Mouse (Mus musculus): ENCODE results near the gene Sigirr. TPM values are rescaled to one million over a fixed set of nuclear protein-coding genes. Genes with fewer than 3 reads are reported as not detected.

The Sigirr gene
- 7.4 and 8.5 TPM in 2 replicates for polyA plus RNA-seq (2015; fragmentation: Nextera tagmentation; extraction: Ambion mirVana)

DNA sequence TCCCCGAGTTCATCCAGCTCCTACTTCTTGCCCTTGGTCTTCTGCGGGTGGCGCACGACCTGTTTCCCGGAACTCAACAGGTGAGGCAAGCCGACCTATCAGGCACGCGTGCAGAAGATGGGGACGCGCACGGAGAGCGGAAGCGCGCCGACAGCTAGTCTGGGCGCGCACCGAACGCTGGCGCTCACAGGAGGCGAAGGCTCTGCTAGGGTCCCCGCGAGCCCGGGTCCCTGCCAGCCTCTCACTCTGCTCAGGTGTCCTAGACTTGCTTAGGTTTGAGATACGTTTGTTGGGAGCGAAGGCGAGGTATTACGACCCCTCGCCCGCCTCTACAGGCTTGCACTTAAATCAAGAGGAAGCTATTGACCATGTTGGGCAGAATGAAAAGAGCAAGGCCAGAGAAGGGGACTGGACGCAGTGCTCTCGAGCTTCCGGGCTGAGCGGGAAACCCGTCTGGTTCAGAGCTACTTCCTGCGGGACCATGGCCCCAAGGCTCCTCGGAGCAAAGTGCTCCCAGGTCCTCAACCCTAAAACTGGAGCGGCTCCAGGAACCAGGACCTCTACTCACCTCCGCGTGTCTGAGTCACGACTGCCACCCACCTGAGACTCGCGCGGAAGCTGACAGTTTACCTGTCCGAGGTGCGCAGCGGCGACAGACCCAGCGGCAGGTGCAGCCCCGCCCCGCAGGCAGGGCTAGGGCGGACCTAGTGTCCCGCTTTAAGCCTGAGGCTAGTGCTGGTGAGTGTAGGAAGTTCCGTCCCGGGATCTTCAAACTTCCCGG is at the start of gene Sigirr:
Sigirr (minus strand) TSS at position 662 of the 781 bp plus-strand sequence.
- peaks cover 7% of the 10 kb centered on the region for H3K27me3 ChIP-seq (ENCODE audit: control insufficient read depth, insufficient read depth, low read length)
- peak within 1 kb of the TSS; percentile 56 for H3K4me3 ChIP-seq (ENCODE audit: low read length)
- H3K4me1 ChIP-seq (ENCODE audit: control insufficient read depth, insufficient read depth, low read length): peaks cover 7% of the 10 kb centered on the region
- no peaks in the 10 kb centered on the region for H3K9me3 ChIP-seq (replicated peaks; ENCODE audit: control insufficient read depth, low read length)
- H3K9ac ChIP-seq (ENCODE audit: low read length): peak within 1 kb of the TSS; percentile 61
- peak within 1 kb of the TSS; percentile 77 for H3K4me2 ChIP-seq (ENCODE audit: low read depth, low read length)
- 0 out of 2 replicates have a peak, but pooled peaks have one; percentile 5 for ATAC-seq (replicated peaks; ENCODE audit: extremely low read depth, insufficient read depth, low FRiP score)
- H3K27ac ChIP-seq (ENCODE audit: low read length): no peak within 1 kb of the TSS
- 1% methylated on average over 56 of the region's 56 CpGs for WGBS
- no peaks in the 10 kb centered on the region for H3K36me3 ChIP-seq (ENCODE audit: control insufficient read depth, insufficient read depth)

DNA sequence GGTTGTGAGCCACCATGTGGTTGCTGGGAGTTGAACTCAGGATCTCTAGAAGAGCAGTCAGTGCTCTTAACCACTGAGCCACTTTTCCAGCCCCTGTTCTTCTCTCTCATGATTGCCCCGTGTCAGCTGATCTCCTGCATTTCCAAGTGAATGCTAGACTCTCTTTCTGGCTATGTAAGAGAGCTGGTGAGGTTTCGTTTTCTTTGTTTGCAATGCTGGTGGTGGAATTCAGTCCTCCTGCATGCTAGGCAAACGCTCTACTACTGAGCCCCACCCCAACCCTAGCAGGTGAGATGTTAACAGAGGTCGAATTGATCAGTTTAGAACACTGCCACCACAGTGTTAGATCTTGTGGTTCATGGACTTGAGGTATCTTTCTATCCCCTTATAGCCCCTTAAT is 48.3 kb upstream of the Sigirr start:
- Histone ChIP-seq H3K27me3 (ENCODE audit: control insufficient read depth, insufficient read depth, low read length) (no peaks in the 10 kb centered on the region), H3K27ac (ENCODE audit: low read length) (no peak overlapping the region), H3K4me1 (ENCODE audit: control insufficient read depth, insufficient read depth, low read length) (no peaks in the 10 kb centered on the region), H3K4me2 (ENCODE audit: low read depth, low read length) (no peak overlapping the region), H3K9ac (ENCODE audit: low read length) (no peak overlapping the region), H3K4me3 (ENCODE audit: low read length) (no peak overlapping the region), H3K9me3 (replicated peaks; ENCODE audit: control insufficient read depth, low read length) (no peaks in the 10 kb centered on the region), H3K36me3 (ENCODE audit: control insufficient read depth, insufficient read depth) (peaks cover 13% of the 10 kb centered on the region)
- ATAC-seq (replicated peaks; ENCODE audit: extremely low read depth, insufficient read depth, low FRiP score): no peak
- WGBS: 74% methylated on average over 4 of the region's 4 CpGs

DNA sequence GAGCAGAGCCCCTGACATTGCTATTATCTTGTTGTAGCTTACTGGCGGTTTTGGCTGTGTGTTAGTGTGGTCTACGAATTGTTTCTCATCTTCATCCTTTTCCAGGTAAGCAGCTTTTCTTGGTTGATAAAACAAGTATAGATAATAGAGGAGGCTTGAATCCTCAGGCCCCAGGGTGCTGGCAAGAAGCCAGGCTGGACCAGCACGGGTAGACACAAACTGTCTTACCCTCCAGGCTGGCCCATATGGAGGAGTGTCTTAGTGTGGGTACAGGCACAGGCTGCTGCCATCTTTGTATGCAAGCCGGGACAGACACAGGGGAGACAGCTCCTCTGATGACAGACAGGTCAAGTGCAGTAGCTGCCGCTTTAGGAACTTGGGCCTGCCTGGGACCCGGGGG is 46.7 kb upstream of the Sigirr start:
- no peaks in the 10 kb centered on the region for H3K27me3 ChIP-seq (ENCODE audit: control insufficient read depth, insufficient read depth, low read length)
- WGBS: 65% methylated on average over 6 of the region's 6 CpGs
- H3K27ac ChIP-seq (ENCODE audit: low read length): no peak overlapping the region
- no peaks in the 10 kb centered on the region for H3K9me3 ChIP-seq (replicated peaks; ENCODE audit: control insufficient read depth, low read length)
- H3K4me2 ChIP-seq (ENCODE audit: low read depth, low read length): no peak overlapping the region
- H3K36me3 ChIP-seq (ENCODE audit: control insufficient read depth, insufficient read depth): peaks cover 10% of the 10 kb centered on the region
- H3K4me3 ChIP-seq (ENCODE audit: low read length): no peak overlapping the region
- H3K9ac ChIP-seq (ENCODE audit: low read length): no peak overlapping the region
- ATAC-seq (replicated peaks; ENCODE audit: extremely low read depth, insufficient read depth, low FRiP score): no peak
- no peaks in the 10 kb centered on the region for H3K4me1 ChIP-seq (ENCODE audit: control insufficient read depth, insufficient read depth, low read length)

DNA sequence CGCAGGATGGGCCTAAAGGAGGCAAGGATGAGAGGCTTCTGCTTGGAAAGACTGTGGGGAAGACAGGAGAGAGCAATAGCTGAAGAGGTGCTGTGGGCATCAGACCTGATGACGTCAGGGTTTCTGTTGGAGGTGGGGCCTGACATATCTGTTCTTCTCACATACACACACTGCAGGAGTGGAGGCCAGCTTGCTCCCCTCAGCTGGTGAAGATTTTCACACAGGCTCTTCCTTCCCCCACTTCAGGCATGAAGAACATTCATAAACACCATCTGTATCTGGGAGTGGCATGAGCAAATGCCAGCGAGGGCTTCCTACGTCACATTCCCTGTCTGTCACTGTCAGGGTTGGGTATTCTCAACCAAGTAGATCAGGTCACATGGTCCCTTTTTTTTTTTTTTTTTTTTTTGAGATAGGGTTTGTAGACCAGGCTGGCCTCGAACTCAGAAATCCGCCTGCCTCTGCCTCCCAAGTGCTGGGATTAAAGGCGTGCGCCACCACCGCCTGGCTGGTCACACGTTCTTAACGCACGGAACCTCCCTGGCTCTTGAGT is 45.7 kb upstream of the Sigirr start:
- Histone ChIP-seq H3K27ac (ENCODE audit: low read length) (no peak overlapping the region), H3K4me1 (ENCODE audit: control insufficient read depth, insufficient read depth, low read length) (no peaks in the 10 kb centered on the region), H3K36me3 (ENCODE audit: control insufficient read depth, insufficient read depth) (peaks cover 10% of the 10 kb centered on the region), H3K9me3 (replicated peaks; ENCODE audit: control insufficient read depth, low read length) (no peaks in the 10 kb centered on the region), H3K9ac (ENCODE audit: low read length) (no peak overlapping the region), H3K4me3 (ENCODE audit: low read length) (no peak overlapping the region), H3K27me3 (ENCODE audit: control insufficient read depth, insufficient read depth, low read length) (no peaks in the 10 kb centered on the region), H3K4me2 (ENCODE audit: low read depth, low read length) (no peak overlapping the region)
- no peak for ATAC-seq (replicated peaks; ENCODE audit: extremely low read depth, insufficient read depth, low FRiP score)
- 88% methylated on average over 12 of the region's 12 CpGs for WGBS

DNA sequence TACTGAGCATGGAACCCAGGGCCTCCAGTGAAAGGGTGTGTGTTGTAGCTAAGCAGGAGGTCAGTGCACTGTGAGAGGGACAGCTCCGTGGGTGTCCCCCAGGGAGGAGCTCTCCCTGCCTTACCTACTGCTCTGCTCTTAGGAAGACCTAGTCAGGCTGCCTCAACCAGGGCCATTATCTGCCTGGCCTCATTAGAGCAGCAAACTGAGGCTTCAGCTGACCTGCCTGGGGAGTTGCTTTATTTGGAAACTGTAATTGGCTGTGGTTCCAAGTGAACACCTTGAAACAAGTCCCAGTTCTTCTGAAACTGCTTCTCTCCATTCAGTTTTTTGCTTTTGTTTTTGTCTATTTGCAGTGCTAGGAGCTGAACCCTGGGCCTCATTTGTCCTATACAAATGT is 45.0 kb upstream of the Sigirr start:
- no peak for ATAC-seq (replicated peaks; ENCODE audit: extremely low read depth, insufficient read depth, low FRiP score)
- H3K36me3 ChIP-seq (ENCODE audit: control insufficient read depth, insufficient read depth): peaks cover 8% of the 10 kb centered on the region
- H3K27ac ChIP-seq (ENCODE audit: low read length): no peak overlapping the region
- H3K4me1 ChIP-seq (ENCODE audit: control insufficient read depth, insufficient read depth, low read length): no peaks in the 10 kb centered on the region
- H3K9me3 ChIP-seq (replicated peaks; ENCODE audit: control insufficient read depth, low read length): no peaks in the 10 kb centered on the region
- 59% methylated on average over 1 of the region's 1 CpGs for WGBS
- H3K27me3 ChIP-seq (ENCODE audit: control insufficient read depth, insufficient read depth, low read length): no peaks in the 10 kb centered on the region
- H3K9ac ChIP-seq (ENCODE audit: low read length): no peak overlapping the region
- no peak overlapping the region for H3K4me2 ChIP-seq (ENCODE audit: low read depth, low read length)
- H3K4me3 ChIP-seq (ENCODE audit: low read length): no peak overlapping the region

DNA sequence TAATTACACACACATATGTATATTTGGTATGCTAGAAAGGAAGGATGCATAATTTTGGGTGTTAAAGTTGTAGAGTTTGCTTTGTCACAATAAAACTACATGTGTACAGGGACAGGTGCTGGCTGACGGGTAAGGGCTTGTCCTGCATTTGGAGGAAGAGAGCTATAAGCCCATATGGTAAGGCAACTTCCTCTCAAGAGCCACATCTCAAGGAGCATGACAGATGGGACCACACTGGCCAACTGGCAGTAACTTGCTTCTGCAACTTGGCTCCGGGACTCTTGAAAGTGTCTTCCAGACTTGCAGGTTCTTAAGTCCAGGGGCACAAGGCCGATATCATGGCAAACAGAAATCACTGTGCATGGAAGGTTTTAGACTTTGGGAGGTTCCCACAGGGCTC is 44.3 kb upstream of the Sigirr start:
- Histone ChIP-seq H3K4me1 (ENCODE audit: control insufficient read depth, insufficient read depth, low read length) (no peaks in the 10 kb centered on the region), H3K27ac (ENCODE audit: low read length) (no peak overlapping the region), H3K4me2 (ENCODE audit: low read depth, low read length) (no peak overlapping the region), H3K9me3 (replicated peaks; ENCODE audit: control insufficient read depth, low read length) (no peaks in the 10 kb centered on the region), H3K4me3 (ENCODE audit: low read length) (no peak overlapping the region), H3K27me3 (ENCODE audit: control insufficient read depth, insufficient read depth, low read length) (no peaks in the 10 kb centered on the region), H3K36me3 (ENCODE audit: control insufficient read depth, insufficient read depth) (peaks cover 8% of the 10 kb centered on the region), H3K9ac (ENCODE audit: low read length) (no peak overlapping the region)
- 91% methylated on average over 3 of the region's 3 CpGs for WGBS
- ATAC-seq (replicated peaks; ENCODE audit: extremely low read depth, insufficient read depth, low FRiP score): no peak

DNA sequence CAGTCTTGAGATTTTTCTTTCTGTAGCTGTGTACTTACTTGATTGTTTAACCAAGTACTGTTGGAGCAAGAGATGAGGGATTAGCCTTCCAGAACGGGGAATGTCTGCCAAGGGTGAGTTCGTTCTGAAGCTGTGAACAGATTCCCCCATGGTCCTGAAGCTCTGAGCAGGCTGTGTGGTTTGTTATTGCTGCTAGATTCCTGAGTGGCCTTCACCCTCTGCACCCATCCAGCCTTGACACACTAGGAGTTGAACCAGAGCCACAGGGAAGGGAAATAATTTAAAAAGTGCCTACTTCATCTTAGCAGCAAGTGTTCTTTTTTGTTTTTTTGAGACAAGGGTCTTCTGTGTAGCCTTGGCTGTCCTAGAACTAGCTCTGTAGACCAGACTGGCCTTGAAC is 43.5 kb upstream of the Sigirr start:
- no peaks in the 10 kb centered on the region for H3K9me3 ChIP-seq (replicated peaks; ENCODE audit: control insufficient read depth, low read length)
- no peak for ATAC-seq (replicated peaks; ENCODE audit: extremely low read depth, insufficient read depth, low FRiP score)
- WGBS: 76% methylated on average over 2 of the region's 2 CpGs
- no peaks in the 10 kb centered on the region for H3K4me1 ChIP-seq (ENCODE audit: control insufficient read depth, insufficient read depth, low read length)
- no peak overlapping the region for H3K4me3 ChIP-seq (ENCODE audit: low read length)
- H3K9ac ChIP-seq (ENCODE audit: low read length): no peak overlapping the region
- H3K27me3 ChIP-seq (ENCODE audit: control insufficient read depth, insufficient read depth, low read length): no peaks in the 10 kb centered on the region
- H3K36me3 ChIP-seq (ENCODE audit: control insufficient read depth, insufficient read depth): peaks cover 8% of the 10 kb centered on the region
- H3K4me2 ChIP-seq (ENCODE audit: low read depth, low read length): no peak overlapping the region
- no peak overlapping the region for H3K27ac ChIP-seq (ENCODE audit: low read length)

DNA sequence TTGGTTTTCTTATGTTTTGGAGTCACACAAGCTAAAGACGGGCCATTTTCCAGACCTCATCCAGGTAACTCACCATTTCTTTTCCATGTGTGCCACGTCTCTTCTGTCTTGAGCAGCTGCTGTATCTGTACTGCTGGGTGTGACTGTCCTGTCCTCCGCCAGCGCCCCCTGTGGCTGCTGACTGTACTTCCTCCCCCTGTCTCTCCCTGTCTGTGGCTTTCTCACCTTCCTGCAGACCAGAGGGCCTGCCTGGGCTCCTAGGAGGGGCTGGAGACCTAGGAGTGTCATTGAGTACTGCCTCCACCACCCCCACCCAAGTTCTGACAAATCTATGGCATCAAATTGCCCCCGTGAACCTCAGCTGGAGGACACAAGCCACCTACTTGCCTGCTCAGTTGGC is 42.7 kb upstream of the Sigirr start:
- Histone ChIP-seq H3K27me3 (ENCODE audit: control insufficient read depth, insufficient read depth, low read length) (no peaks in the 10 kb centered on the region), H3K4me3 (ENCODE audit: low read length) (no peak overlapping the region), H3K9me3 (replicated peaks; ENCODE audit: control insufficient read depth, low read length) (no peaks in the 10 kb centered on the region), H3K4me1 (ENCODE audit: control insufficient read depth, insufficient read depth, low read length) (no peaks in the 10 kb centered on the region), H3K4me2 (ENCODE audit: low read depth, low read length) (no peak overlapping the region), H3K36me3 (ENCODE audit: control insufficient read depth, insufficient read depth) (peaks cover 8% of the 10 kb centered on the region), H3K27ac (ENCODE audit: low read length) (no peak overlapping the region), H3K9ac (ENCODE audit: low read length) (no peak overlapping the region)
- ATAC-seq (replicated peaks; ENCODE audit: extremely low read depth, insufficient read depth, low FRiP score): no peak
- WGBS: 60% methylated on average over 5 of the region's 5 CpGs

DNA sequence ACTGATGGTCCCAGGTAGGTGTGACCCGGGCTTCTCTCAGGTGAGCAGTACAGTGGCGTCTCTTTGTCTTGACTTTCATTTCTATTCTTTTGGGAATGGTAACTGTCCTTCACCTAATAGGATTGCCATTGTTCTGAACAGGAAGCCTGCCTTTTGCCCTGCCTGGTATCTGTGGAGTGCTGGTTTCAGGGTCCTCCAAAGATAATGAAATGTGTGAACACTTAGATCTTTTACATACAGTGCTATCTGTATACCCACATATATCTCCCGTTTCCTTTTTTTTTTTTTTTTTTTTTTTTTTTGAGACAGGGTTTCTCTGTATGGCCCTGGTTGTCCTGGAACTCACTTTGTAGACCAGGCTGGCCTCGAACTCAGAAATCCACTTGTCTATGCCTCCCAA is 41.0 kb upstream of the Sigirr start:
- Histone ChIP-seq H3K9ac (ENCODE audit: low read length) (no peak overlapping the region), H3K4me2 (ENCODE audit: low read depth, low read length) (no peak overlapping the region), H3K27me3 (ENCODE audit: control insufficient read depth, insufficient read depth, low read length) (no peaks in the 10 kb centered on the region), H3K36me3 (ENCODE audit: control insufficient read depth, insufficient read depth) (peaks cover 11% of the 10 kb centered on the region), H3K4me3 (ENCODE audit: low read length) (no peak overlapping the region), H3K9me3 (replicated peaks; ENCODE audit: control insufficient read depth, low read length) (no peaks in the 10 kb centered on the region), H3K27ac (ENCODE audit: low read length) (no peak overlapping the region), H3K4me1 (ENCODE audit: control insufficient read depth, insufficient read depth, low read length) (no peaks in the 10 kb centered on the region)
- ATAC-seq (replicated peaks; ENCODE audit: extremely low read depth, insufficient read depth, low FRiP score): no peak
- WGBS: 84% methylated on average over 4 of the region's 4 CpGs
